Mouse (Mus musculus): ENCODE data around the gene Rasgef1c. TPM values are rescaled to one million over a fixed set of nuclear protein-coding genes. Genes with fewer than 3 reads are reported as not detected.

The Rasgef1c gene
- total RNA-seq, 2 experiments from 2014 or later: 36.6 to 46.1 TPM

- intact Hi-C loops (cut with DNase I): no loop called here
- DNase-seq (ENCODE audit: low spot score in 2 of 2): peak; percentile 48 to 63
These were observed 59.6 kb downstream of the Rasgef1c start for GRCm38 (mm10) chr11:49961098-49961740.

- no peak for DNase-seq (ENCODE audit: low spot score in 2 of 2)
- intact Hi-C loops (cut with DNase I): no loop called here
These were observed 63.7 kb downstream of the Rasgef1c start for GRCm38 (mm10) chr11:49965320-49965719.

- DNase-seq (ENCODE audit: low spot score in 2 of 2): no peak
- intact Hi-C loops (cut with DNase I): no loop called here
These were observed 68.1 kb downstream of the Rasgef1c start for GRCm38 (mm10) chr11:49969692-49970091.

- DNase-seq (ENCODE audit: low spot score in 2 of 2): no peak
- intact Hi-C loops (cut with DNase I): no loop called here
These were observed 72.2 kb downstream of the Rasgef1c start for GRCm38 (mm10) chr11:49973657-49974340.

GRCm38 (mm10) chr11:49974675-49975074 is 73.0 kb downstream of the Rasgef1c start:
- intact Hi-C loops (cut with DNase I): no loop called here
- no peak for DNase-seq (ENCODE audit: low spot score in 2 of 2)

- DNase-seq (ENCODE audit: low spot score in 2 of 2): no peak
- intact Hi-C loops (cut with DNase I): no loop called here
These were observed 76.4 kb downstream of the Rasgef1c start for GRCm38 (mm10) chr11:49977963-49978568.

GRCm38 (mm10) chr11:49978935-49979334 is 77.3 kb downstream of the Rasgef1c start:
- intact Hi-C loops (cut with DNase I): no loop called here
- no peak for DNase-seq (ENCODE audit: low spot score in 2 of 2)

- DNase-seq (ENCODE audit: low spot score in 2 of 2): no peak
- intact Hi-C loops (cut with DNase I): no loop called here
These were observed 79.1 kb downstream of the Rasgef1c start for GRCm38 (mm10) chr11:49980681-49981235.

GRCm38 (mm10) chr11:49981321-49981963 is 79.8 kb downstream of the Rasgef1c start:
- intact Hi-C loops (cut with DNase I): no loop called here

GRCm38 (mm10) chr11:49982094-49982493 is 80.5 kb downstream of the Rasgef1c start:
- intact Hi-C loops (cut with DNase I): no loop called here
- DNase-seq (ENCODE audit: low spot score in 2 of 2): no peak

More at GRCm38 (mm10) chr11:49981321-49981963, 79.8 kb downstream of the Rasgef1c start:
- DNase-seq (ENCODE audit: low spot score in 2 of 2): no peak

GRCm38 (mm10) chr11:49982881-49983280 is 81.2 kb downstream of the Rasgef1c start:
- DNase-seq (ENCODE audit: low spot score in 2 of 2): no peak
- intact Hi-C loops (cut with DNase I): no loop called here

GRCm38 (mm10) chr11:49983875-49984552 is 82.4 kb downstream of the Rasgef1c start:
- intact Hi-C loops (cut with DNase I): no loop called here
- no peak for DNase-seq (ENCODE audit: low spot score in 2 of 2)

GRCm38 (mm10) chr11:49985009-49985408 is 83.4 kb downstream of the Rasgef1c start:
- intact Hi-C loops (cut with DNase I): loop anchor here (5.0 kb wide), 1 partner anchor 127 kb away; no protein-coding TSS in a partner anchor
- DNase-seq (ENCODE audit: low spot score in 2 of 2): no peak

- intact Hi-C loops (cut with DNase I): loop anchor here (1.0 to 5.0 kb wide), 2 partner anchors 126 to 145 kb away; partner anchors contain the start of gene Tbc1d9b
These were observed 84.8 kb downstream of the Rasgef1c start for GRCm38 (mm10) chr11:49986277-49987036.

GRCm38 (mm10) chr11:49994536-49994935 is 92.9 kb downstream of the Rasgef1c start:
- no peak for DNase-seq (ENCODE audit: low spot score in 2 of 2)
- intact Hi-C loops (cut with DNase I): no loop called here

More at GRCm38 (mm10) chr11:49986277-49987036, 84.8 kb downstream of the Rasgef1c start:
- DNase-seq (ENCODE audit: low spot score in 2 of 2): peak; percentile 22 to 35

GRCm38 (mm10) chr11:49996398-49996797 is 94.8 kb downstream of the Rasgef1c start:
- intact Hi-C loops (cut with DNase I): no loop called here

GRCm38 (mm10) chr11:49997321-49997720 is 95.7 kb downstream of the Rasgef1c start:
- intact Hi-C loops (cut with DNase I): no loop called here
- DNase-seq (ENCODE audit: low spot score in 2 of 2): no peak

More at GRCm38 (mm10) chr11:49996398-49996797, 94.8 kb downstream of the Rasgef1c start:
- DNase-seq (ENCODE audit: low spot score in 2 of 2): no peak

- DNase-seq (ENCODE audit: low spot score in 2 of 2): no peak
- intact Hi-C loops (cut with DNase I): no loop called here
These were observed 101.2 kb downstream of the Rasgef1c start for GRCm38 (mm10) chr11:50002853-50003252.
